Mouse (Mus musculus): ENCODE results near the gene Cpa3. TPM values are rescaled to one million over a fixed set of nuclear protein-coding genes. Genes with fewer than 3 reads are reported as not detected.

Gene Cpa3
- total RNA-seq, 1 experiment = not detected

GRCm38 (mm10) chr3:20167487-20167886 is 74.5 kb downstream of the Cpa3 start:
- in situ Hi-C loops (cut with MboI; ENCODE audit: low sequenced_read_pairs in 2 of 2, unreplicated experiment in 2 of 2) = no loop called here
- no peaks in the 10 kb centered on the region for H3K36me3 ChIP-seq (ENCODE audit: control insufficient read depth, insufficient read depth, low read length, poor library complexity, severe bottlenecking)
- H3K9ac ChIP-seq (ENCODE audit: insufficient read depth, low read depth, low read length, poor library complexity, severe bottlenecking) = no peak overlapping the region
- H3K4me3 ChIP-seq (ENCODE audit: insufficient read depth in 1 of 2, low read depth in 1 of 2, low read length in 2 of 2, poor library complexity in 1 of 2, severe bottlenecking in 1 of 2) = no peak overlapping the region
- H3K27ac ChIP-seq (ENCODE audit: insufficient read depth, low read depth, low read length, poor library complexity, severe bottlenecking) = no peak overlapping the region
- H3K4me1 ChIP-seq (ENCODE audit: control insufficient read depth in 2 of 2, insufficient read depth in 2 of 2, low read length in 2 of 2, poor library complexity in 1 of 2) = no peaks in the 10 kb centered on the region
- TF ChIP-seq ZC3H11A (IDR thresholded peaks at IDR 0.05; ENCODE audit: borderline replicate concordance, low read depth, low read length) (no peak), MAFK (IDR thresholded peaks at IDR 0.05; ENCODE audit: insufficient read depth, low read depth, low read length) (no peak), HCFC1 (IDR thresholded peaks at IDR 0.05; ENCODE audit: borderline replicate concordance, insufficient read depth, low read length) (no peak), ZNF384 (IDR thresholded peaks at IDR 0.05; ENCODE audit: low read depth, low read length) (no peak), CHD2 (IDR thresholded peaks at IDR 0.05; ENCODE audit: low read depth, low read length) (no peak)
- DNase-seq (ENCODE audit: low read depth, low spot score) = no peak
- H3K9me3 ChIP-seq (ENCODE audit: control insufficient read depth, insufficient read depth, low read depth, low read length) = no peaks in the 10 kb centered on the region

Other genes starting within 250 kb of the Cpa3 start
- gene Hps3, start 206.9 kb downstream of the Cpa3 start, total RNA-seq (2012; rRNA removed) = 8.9 and 9.6 TPM in 2 replicates
- gene Hltf, start 184.4 kb downstream of the Cpa3 start, total RNA-seq (2012; rRNA removed) = 21.0 and 21.2 TPM in 2 replicates
- 3.6 and 8.2 TPM in 2 replicates for gene Gyg, start 86.9 kb downstream of the Cpa3 start, total RNA-seq (2012; rRNA removed)
- gene Cpb1, start 33.6 kb upstream of the Cpa3 start, total RNA-seq (2012; rRNA removed) = not detected in 2 replicates
- not detected in 2 replicates for gene Agtr1b, start 125.0 kb upstream of the Cpa3 start, total RNA-seq (2012; rRNA removed)